1 mouse cellular context compared by ENCODE assay signal in the genomic region with DNA sequence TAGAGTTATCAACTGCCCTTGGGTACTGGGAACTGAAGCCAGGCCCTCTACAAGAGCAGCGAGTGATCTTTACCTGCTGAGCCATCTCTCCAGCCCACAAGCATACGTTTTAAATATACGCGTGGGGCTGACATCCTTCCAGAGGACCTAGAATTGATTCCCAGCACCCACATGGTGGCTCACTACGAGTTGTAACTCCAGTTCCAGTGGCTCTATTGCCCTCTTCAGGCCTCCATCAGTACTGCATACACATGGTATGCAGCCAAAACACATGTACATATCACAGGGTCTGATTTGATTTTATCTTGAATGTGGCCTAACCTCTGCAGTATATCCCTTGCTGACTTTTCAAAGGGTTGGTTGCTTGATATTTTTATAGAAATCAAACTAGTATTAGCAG.
TF ChIP-seq lines count a peak whose summit lies in the region.

No protein-coding gene starts in this region.

TF ChIP-seq in MEL, 35 proteins besides CTCF, POLR2A, EP300 and RAD21 (continued from another document):
- TF ChIP-seq MYC (IDR thresholded peaks at IDR 0.05; ENCODE audit: low read depth, low read length) (no peak), NRF1 (IDR thresholded peaks at IDR 0.05; ENCODE audit: insufficient read depth, low read depth, low read length, poor library complexity, severe bottlenecking) (no peak), SIN3A (IDR thresholded peaks at IDR 0.05; ENCODE audit: low read length) (no peak), JUND (IDR thresholded peaks at IDR 0.05; ENCODE audit: low read depth, low read length) (no peak), ETS1 (IDR thresholded peaks at IDR 0.05; ENCODE audit: low read depth, low read length) (no peak), SMC3 (IDR thresholded peaks at IDR 0.05; ENCODE audit: low read depth, low read length) (no peak)
TF ChIP-seq in MEL: peak in this region for 0.
